Mouse (Mus musculus): Measurements from ENCODE around the gene Selenof. TPM values are rescaled to one million over a fixed set of nuclear protein-coding genes. Genes with fewer than 3 reads are reported as not detected.
A peak's percentile ranks its signal among the peaks of the same experiment; 100 is the strongest.

The Selenof gene
- polyA plus RNA-seq, 1 experiment from 2014 or later: 571 TPM

DNA sequence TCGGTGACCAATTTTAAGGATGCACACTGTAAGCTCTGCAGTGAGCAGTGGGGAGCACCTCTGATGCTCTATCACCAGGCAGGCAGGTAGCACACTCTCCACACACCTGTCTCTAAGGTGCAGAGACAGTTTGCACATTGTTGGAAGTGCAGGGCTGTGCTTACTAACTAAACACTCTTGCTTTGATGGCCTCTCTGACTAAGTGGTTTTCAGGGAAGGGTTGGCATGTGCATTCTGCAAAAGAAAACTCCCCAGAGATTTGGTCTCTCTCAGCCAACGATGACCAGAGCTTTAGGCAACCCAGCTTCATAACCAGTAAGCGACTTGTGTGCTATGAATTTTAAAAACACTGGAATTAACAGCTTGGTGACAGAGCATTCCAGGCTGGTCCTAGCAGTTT lies 29.3 kb upstream of the Selenof start:
- Histone ChIP-seq H3K4me3 (ENCODE audit: low read depth, low read length) (no peak overlapping the region), H3K27ac (ENCODE audit: low read depth, low read length) (no peak overlapping the region), H3K4me1 (replicated peaks; ENCODE audit: control insufficient read depth, insufficient read depth, low read length) (no peaks in the 10 kb centered on the region; the same call in 1 of the 2 replicates), H3K27me3 (replicated peaks; ENCODE audit: control insufficient read depth, insufficient read depth, low read length) (no peaks in the 10 kb centered on the region), H3K36me3 (ENCODE audit: control insufficient read depth, insufficient read depth) (no peaks in the 10 kb centered on the region), H3K4me2 (replicated peaks; ENCODE audit: low read depth) (no peak overlapping the region), H3K9me3 (ENCODE audit: control insufficient read depth) (no peaks in the 10 kb centered on the region), H3K9ac (ENCODE audit: low read depth, low read length) (no peak overlapping the region)
- TF ChIP-seq CTCF (IDR thresholded peaks at IDR 0.05; ENCODE audit: low read depth): no peak
- 78% methylated on average over 3 of the region's 3 CpGs for WGBS
- no peak for ATAC-seq

DNA sequence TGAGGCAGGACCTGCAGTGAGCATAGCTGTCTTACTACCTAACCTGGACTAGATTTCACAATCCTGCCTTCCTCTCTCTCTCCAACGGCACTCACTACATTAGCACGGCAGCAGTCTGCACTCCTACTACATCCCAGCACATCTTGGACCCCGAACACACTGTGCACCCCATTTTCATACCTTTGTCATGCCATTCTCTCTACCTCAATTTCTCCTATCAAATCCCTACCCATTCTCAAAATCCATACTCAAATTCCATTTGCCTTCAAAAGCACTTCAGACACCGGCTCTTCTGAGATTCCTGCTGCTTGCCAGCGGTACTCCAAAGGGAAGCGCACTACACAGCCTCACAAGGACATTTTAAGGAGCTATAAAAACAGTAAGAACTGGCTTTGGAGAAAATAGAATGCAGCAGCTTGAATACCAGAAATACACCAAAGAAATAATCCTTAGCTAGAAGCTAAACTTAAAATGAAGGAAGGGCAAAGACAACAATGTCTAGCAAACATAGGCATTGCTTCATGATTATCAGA lies 28.1 kb upstream of the Selenof start:
- Histone ChIP-seq H3K9me3 (ENCODE audit: control insufficient read depth) (no peaks in the 10 kb centered on the region), H3K27ac (ENCODE audit: low read depth, low read length) (no peak overlapping the region), H3K27me3 (replicated peaks; ENCODE audit: control insufficient read depth, insufficient read depth, low read length) (no peaks in the 10 kb centered on the region), H3K36me3 (ENCODE audit: control insufficient read depth, insufficient read depth) (no peaks in the 10 kb centered on the region), H3K4me2 (replicated peaks; ENCODE audit: low read depth) (no peak overlapping the region), H3K4me3 (ENCODE audit: low read depth, low read length) (no peak overlapping the region), H3K9ac (ENCODE audit: low read depth, low read length) (peak overlapping the region; percentile 7; the same call in 1 of the 2 replicates), H3K4me1 (replicated peaks; ENCODE audit: control insufficient read depth, insufficient read depth, low read length) (no peaks in the 10 kb centered on the region; the same call in 1 of the 2 replicates)
- WGBS: 56% methylated on average over 6 of the region's 6 CpGs
- no peak for ATAC-seq
- TF ChIP-seq CTCF (IDR thresholded peaks at IDR 0.05; ENCODE audit: low read depth): no peak

DNA sequence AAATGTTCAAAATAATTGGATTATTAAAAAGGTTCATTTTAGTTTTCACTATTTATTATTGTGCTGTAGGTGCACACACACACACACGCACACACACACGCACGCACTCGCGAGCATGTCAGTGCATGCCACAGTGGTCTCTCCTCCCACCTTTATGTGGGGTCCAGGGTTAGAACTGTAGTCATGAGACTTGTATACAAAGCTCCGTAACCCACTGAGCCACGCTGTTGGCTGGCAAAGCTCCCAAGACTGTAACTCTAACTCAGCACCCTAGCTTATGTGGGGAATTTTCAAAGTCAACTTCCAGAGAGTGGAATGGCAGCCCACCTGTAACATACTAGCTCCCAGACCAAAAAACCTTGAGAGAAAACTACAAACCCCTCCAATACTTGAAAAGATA lies 25.0 kb upstream of the Selenof start:
- H3K4me1 ChIP-seq (replicated peaks; ENCODE audit: control insufficient read depth, insufficient read depth, low read length): no peaks in the 10 kb centered on the region; the same call in 1 of the 2 replicates
- no peak overlapping the region for H3K4me2 ChIP-seq (replicated peaks; ENCODE audit: low read depth)
- no peaks in the 10 kb centered on the region for H3K9me3 ChIP-seq (ENCODE audit: control insufficient read depth)
- H3K36me3 ChIP-seq (ENCODE audit: control insufficient read depth, insufficient read depth): no peaks in the 10 kb centered on the region
- no peak for ATAC-seq
- no peak overlapping the region for H3K4me3 ChIP-seq (ENCODE audit: low read depth, low read length)
- 87% methylated on average over 7 of the region's 7 CpGs for WGBS
- H3K9ac ChIP-seq (ENCODE audit: low read depth, low read length): no peak overlapping the region
- no peak for TF ChIP-seq CTCF (IDR thresholded peaks at IDR 0.05; ENCODE audit: low read depth)
- H3K27me3 ChIP-seq (replicated peaks; ENCODE audit: control insufficient read depth, insufficient read depth, low read length): no peaks in the 10 kb centered on the region
- H3K27ac ChIP-seq (ENCODE audit: low read depth, low read length): no peak overlapping the region

DNA sequence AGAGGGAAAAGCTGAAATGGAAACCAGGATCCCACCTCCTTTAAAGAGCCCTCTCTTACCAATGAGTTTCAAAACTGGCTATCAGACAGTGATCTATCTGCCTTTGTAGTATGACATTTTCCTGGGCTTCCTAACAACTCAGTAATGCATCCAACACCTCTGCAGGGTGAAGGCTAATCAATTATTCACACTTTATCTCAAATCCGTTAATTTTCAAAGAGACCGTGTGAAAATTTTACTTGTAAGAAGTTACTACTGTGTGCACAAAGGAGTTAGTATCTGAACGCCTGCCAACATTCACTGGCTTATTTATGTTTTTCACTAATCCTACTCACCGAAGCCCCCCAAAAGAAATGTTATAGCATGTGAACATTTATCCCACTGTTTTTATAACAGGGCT lies 24.3 kb upstream of the Selenof start:
- 46% methylated on average over 4 of the region's 4 CpGs for WGBS
- H3K36me3 ChIP-seq (ENCODE audit: control insufficient read depth, insufficient read depth): no peaks in the 10 kb centered on the region
- H3K9ac ChIP-seq (ENCODE audit: low read depth, low read length): no peak overlapping the region
- no peaks in the 10 kb centered on the region for H3K9me3 ChIP-seq (ENCODE audit: control insufficient read depth)
- H3K27me3 ChIP-seq (replicated peaks; ENCODE audit: control insufficient read depth, insufficient read depth, low read length): no peaks in the 10 kb centered on the region
- H3K27ac ChIP-seq (ENCODE audit: low read depth, low read length): no peak overlapping the region
- no peaks in the 10 kb centered on the region; the same call in 1 of the 2 replicates for H3K4me1 ChIP-seq (replicated peaks; ENCODE audit: control insufficient read depth, insufficient read depth, low read length)
- no peak overlapping the region for H3K4me2 ChIP-seq (replicated peaks; ENCODE audit: low read depth)
- no peak for TF ChIP-seq CTCF (IDR thresholded peaks at IDR 0.05; ENCODE audit: low read depth)
- ATAC-seq: no peak
- H3K4me3 ChIP-seq (ENCODE audit: low read depth, low read length): no peak overlapping the region

DNA sequence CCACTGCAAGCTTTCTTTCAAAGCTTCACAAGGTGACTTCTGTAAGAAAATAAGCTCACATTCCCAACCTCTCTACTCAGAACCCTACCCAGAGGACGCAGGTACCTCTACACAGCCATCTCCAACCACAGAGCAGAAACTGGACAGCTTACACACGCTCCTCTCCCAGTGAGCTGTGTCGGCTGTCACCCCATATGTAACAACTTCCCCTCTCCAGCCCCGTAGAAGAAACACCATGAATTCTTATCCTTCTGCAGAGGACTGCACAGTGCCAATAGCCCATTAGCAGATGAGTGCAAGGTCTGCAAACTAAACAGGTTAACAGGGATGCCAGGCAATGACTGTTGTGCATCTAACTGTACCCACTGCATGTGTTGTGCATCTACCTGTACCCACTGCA lies 23.6 kb upstream of the Selenof start:
- Histone ChIP-seq H3K9me3 (ENCODE audit: control insufficient read depth) (no peaks in the 10 kb centered on the region), H3K27me3 (replicated peaks; ENCODE audit: control insufficient read depth, insufficient read depth, low read length) (no peaks in the 10 kb centered on the region), H3K27ac (ENCODE audit: low read depth, low read length) (no peak overlapping the region), H3K4me3 (ENCODE audit: low read depth, low read length) (no peak overlapping the region), H3K36me3 (ENCODE audit: control insufficient read depth, insufficient read depth) (no peaks in the 10 kb centered on the region), H3K4me2 (replicated peaks; ENCODE audit: low read depth) (no peak overlapping the region), H3K4me1 (replicated peaks; ENCODE audit: control insufficient read depth, insufficient read depth, low read length) (no peaks in the 10 kb centered on the region), H3K9ac (ENCODE audit: low read depth, low read length) (no peak overlapping the region)
- no peak for ATAC-seq
- no peak for TF ChIP-seq CTCF (IDR thresholded peaks at IDR 0.05; ENCODE audit: low read depth)
- 41% methylated on average over 4 of the region's 4 CpGs for WGBS

DNA sequence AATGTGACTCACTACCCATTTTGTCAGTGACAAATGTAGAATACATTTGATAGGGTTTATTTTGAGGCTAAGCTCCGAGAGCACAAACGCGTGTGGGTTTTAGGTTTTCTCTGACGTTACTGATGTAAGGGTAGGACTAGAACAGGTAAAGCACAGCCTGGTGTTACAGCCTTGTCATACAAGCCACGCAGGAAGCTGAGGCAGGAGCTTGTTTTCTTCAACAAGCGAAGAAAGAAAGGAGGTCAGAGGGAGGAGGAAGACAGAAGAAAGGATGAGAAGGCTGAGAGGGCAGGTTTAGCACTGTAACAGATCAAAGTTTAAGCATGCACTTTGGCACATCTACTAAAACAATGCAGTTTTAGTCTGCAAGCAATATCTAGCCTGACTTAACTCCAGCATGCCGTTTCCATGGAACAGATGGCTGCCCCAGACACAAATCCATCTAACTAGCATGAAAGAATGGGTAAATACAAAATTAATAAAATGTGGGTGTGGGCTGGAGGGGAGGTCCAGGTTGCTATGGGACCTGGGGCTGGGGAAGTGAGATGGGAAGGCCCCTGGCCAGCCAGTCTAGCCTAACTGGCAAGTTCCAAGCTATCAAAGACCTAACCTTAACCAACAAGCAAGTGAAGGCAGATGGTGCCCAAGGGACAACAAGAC lies 21.8 kb upstream of the Selenof start:
- WGBS: 80% methylated on average over 7 of the region's 7 CpGs
- no peak for ATAC-seq
- Histone ChIP-seq H3K9me3 (ENCODE audit: control insufficient read depth) (no peaks in the 10 kb centered on the region), H3K9ac (ENCODE audit: low read depth, low read length) (no peak overlapping the region), H3K4me3 (ENCODE audit: low read depth, low read length) (no peak overlapping the region), H3K4me1 (replicated peaks; ENCODE audit: control insufficient read depth, insufficient read depth, low read length) (no peaks in the 10 kb centered on the region), H3K27ac (ENCODE audit: low read depth, low read length) (no peak overlapping the region), H3K27me3 (replicated peaks; ENCODE audit: control insufficient read depth, insufficient read depth, low read length) (no peaks in the 10 kb centered on the region), H3K36me3 (ENCODE audit: control insufficient read depth, insufficient read depth) (no peaks in the 10 kb centered on the region), H3K4me2 (replicated peaks; ENCODE audit: low read depth) (no peak overlapping the region)
- no peak for TF ChIP-seq CTCF (IDR thresholded peaks at IDR 0.05; ENCODE audit: low read depth)
